Mouse (Mus musculus) forebrain, embryonic 15.5 days (tissue): ENCODE results near the gene Gm19426. TPM values are rescaled to one million over a fixed set of nuclear protein-coding genes. Genes with fewer than 3 reads are reported as not detected.
A peak's percentile ranks its signal among the peaks of the same experiment; 100 is the strongest.

Source experiments
- ATAC-seq: fragments of 200-750 bp; cut with Nextera tagmentation; replicated peaks from 2 replicates; pipeline ENCODE4 v1.8.0; 2017; ENCODE audit warnings: mild to moderate bottlenecking, moderate TSS enrichment, moderate library complexity
- H3K27ac ChIP-seq: fragments of 300-500 bp; sonication (generic); replicated peaks from 2 replicates; pipeline ENCODE4 v1.5.1; 2015; ENCODE audit warnings: mild to moderate bottlenecking, inconsistent platforms
- H3K27me3 ChIP-seq: fragments of 300-500 bp; sonication (generic); 2 replicates; pipeline ENCODE4 v1.6.1; 2015; ENCODE audit warnings: inconsistent platforms
- H3K36me3 ChIP-seq: fragments of 300-500 bp; sonication (generic); 2 replicates; pipeline ENCODE4 v1.6.1; 2015; ENCODE audit warnings: mild to moderate bottlenecking, inconsistent platforms
- H3K4me1 ChIP-seq: fragments of 300-500 bp; sonication (generic); 2 replicates; pipeline ENCODE4 v1.6.1; 2015; ENCODE audit warnings: inconsistent platforms
- H3K4me2 ChIP-seq: fragments of 300-500 bp; sonication (generic); replicated peaks from 2 replicates; pipeline ENCODE4 v1.6.1; 2015; ENCODE audit warnings: mild to moderate bottlenecking, inconsistent platforms
- H3K4me3 ChIP-seq: fragments of 300-500 bp; sonication (generic); 2 replicates; pipeline ENCODE4 v1.5.1; 2015; ENCODE audit warnings: mild to moderate bottlenecking, inconsistent platforms
- H3K9ac ChIP-seq: fragments of 300-500 bp; sonication (generic); replicated peaks from 2 replicates; pipeline ENCODE4 v1.6.1; 2015; ENCODE audit warnings: mild to moderate bottlenecking, inconsistent platforms
- H3K9me3 ChIP-seq: fragments of 300-500 bp; sonication (generic); 2 replicates; pipeline ENCODE4 v1.6.1; 2016; ENCODE audit warnings: inconsistent platforms
- WGBS: fragments of 180-500 bp; shearing (Covaris S2); methylation state at CpG from one replicate; pipeline ENCODE4 v1.1.7; 2015; ENCODE audit warnings: mixed read lengths; 5-methylcytosine and 5-hydroxymethylcytosine counted together
- polyA plus RNA-seq: library from polyadenylated mRNA; unstranded; fragments of >200 nt; fragmentation: Nextera tagmentation; extraction: Ambion mirVana; gene quantifications from 2 replicates; pipeline ENCODE4 v1.2.1, GENCODE M21; 2015

Gene Gm19426
- polyA plus RNA-seq, 1 experiment from 2014 or later, result 5.6 TPM

DNA sequence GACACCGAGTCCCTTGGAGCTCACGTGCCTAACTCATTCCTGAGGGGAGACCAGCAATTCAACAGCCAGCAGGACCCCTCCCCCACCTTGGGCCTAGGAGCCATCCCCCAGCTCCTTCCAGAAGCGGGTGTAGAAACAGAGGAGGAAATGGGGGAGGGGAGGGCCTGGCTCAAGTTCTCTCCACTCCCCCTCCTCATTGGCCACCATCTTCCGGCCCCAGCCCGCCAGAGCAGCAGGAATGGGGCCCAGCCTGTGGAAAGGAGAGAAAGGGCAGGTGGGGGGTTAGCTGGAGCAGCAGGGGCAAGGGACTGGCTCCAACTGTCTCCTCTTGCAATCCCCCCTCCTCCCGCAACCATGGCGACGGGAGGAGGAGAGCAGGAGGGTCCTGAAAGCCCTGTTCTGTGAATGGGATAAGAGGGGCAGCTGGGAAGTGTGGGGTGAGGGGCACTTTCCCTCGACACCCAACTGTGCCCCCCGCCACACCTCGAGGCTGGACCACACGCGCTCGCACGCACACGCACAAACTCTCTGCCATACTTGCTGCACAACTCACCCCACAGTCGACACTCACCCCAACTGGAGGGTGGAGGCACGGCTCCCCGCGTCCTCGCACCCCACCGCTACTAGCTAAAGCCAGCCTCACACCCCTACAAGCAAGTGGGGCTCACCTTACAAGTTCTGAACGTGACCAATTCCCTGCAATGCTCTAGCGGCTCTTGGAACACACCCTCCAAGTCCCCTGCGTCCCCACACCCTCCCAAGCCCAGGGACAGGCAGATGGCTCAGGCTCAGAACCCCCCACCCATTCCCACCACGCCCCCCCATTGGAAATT, 788 bp downstream of the Gm19426 start:
- H3K9ac ChIP-seq, result peak overlapping the region; percentile 96
- ATAC-seq, result peak; percentile 74
- H3K9me3 ChIP-seq, result no peaks in the 10 kb centered on the region
- H3K36me3 ChIP-seq, result peaks cover 3% of the 10 kb centered on the region; the same call in 1 of the 2 replicates
- H3K4me1 ChIP-seq, result peaks cover 50% of the 10 kb centered on the region
- H3K4me3 ChIP-seq, result peak overlapping the region; percentile 93
- H3K27ac ChIP-seq, result peak overlapping the region; percentile 99
- no peaks in the 10 kb centered on the region for H3K27me3 ChIP-seq
- WGBS, result under 1% methylated on average over 25 of the region's 26 CpGs
- H3K4me2 ChIP-seq, result peak overlapping the region; percentile 94

DNA sequence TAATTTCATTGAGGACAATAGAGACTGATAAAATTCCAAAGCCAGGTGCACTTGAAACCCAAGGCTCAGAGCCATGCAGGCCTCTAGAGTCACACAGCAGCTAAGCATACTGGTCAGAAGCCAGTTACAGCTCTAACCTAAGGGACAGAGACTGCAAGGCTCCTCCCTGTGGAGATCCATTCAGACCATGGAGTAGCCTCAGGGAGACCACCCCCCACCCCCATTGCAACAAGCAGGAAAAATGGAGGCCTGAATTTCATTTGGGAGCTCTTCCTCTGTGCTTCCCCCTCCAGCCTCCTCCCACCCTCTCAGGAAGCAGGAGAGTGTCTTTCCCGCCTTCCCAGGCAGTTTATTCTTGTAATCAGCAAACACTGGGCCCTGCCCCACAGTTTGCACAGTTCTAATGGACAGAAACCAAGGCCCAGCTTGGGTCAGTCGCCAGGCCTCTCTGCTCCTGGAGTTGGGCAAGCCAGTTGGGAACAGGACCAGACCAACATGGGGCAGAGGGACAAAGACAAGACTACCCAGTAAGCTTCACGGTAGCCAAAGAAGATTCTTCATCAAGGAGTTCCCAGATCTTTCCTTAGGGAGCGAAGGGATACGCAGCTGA, 1.5 kb downstream of the Gm19426 start:
- Histone ChIP-seq H3K27me3 (no peaks in the 10 kb centered on the region), H3K4me1 (peaks cover 57% of the 10 kb centered on the region), H3K4me3 (peak overlapping the region; percentile 93), H3K36me3 (peaks cover 3% of the 10 kb centered on the region; the same call in 1 of the 2 replicates), H3K9ac (peak overlapping the region; percentile 96), H3K9me3 (no peaks in the 10 kb centered on the region), H3K4me2 (peak overlapping the region; percentile 94), H3K27ac (peak overlapping the region; percentile 99)
- ATAC-seq, result no peak
- WGBS, result under 1% methylated on average over 5 of the region's 5 CpGs

DNA sequence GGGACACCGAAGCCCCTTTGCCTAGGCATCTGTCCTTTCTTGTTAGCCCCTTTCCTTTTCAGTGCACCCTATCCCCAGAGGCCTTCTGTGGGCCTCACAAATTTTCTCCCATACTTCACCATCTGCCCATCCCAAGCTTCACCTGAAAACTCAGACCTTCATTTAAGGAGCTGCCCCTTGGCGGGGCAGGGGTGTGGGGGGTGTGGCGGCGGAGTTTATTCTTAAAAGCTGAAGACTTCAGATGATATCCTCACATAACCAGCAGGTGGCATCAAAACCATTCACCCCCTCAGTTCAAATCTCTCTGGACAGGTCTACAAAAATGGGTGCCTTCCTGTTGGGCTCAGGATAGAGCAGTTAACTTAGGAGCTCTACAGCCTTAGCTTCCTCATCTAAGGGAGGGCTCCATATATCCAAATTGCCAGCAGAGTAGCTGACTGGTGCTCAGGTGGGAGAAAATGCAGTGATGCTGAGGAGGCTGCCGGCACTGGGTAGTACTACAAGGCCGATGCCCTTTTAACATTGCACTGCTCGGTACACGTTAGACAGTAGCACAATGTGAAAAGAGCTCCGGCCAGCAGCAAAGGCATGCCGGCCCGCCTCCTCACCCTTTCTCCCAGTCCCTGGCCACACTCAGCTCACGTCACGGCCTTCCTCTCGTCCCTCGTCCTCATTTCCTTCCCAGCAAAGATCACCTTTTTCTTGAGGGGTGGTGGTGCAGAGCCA, 2.7 kb downstream of the Gm19426 start:
- Histone ChIP-seq H3K9me3 (no peaks in the 10 kb centered on the region), H3K4me1 (peaks cover 69% of the 10 kb centered on the region), H3K27me3 (no peaks in the 10 kb centered on the region), H3K27ac (peak overlapping the region; percentile 99), H3K36me3 (peaks cover 3% of the 10 kb centered on the region; the same call in 1 of the 2 replicates), H3K4me2 (peak overlapping the region; percentile 94), H3K9ac (no peak overlapping the region), H3K4me3 (peak overlapping the region; percentile 93; the same call in 1 of the 2 replicates)
- ATAC-seq, result no peak
- 55% methylated on average over 15 of the region's 15 CpGs for WGBS

DNA sequence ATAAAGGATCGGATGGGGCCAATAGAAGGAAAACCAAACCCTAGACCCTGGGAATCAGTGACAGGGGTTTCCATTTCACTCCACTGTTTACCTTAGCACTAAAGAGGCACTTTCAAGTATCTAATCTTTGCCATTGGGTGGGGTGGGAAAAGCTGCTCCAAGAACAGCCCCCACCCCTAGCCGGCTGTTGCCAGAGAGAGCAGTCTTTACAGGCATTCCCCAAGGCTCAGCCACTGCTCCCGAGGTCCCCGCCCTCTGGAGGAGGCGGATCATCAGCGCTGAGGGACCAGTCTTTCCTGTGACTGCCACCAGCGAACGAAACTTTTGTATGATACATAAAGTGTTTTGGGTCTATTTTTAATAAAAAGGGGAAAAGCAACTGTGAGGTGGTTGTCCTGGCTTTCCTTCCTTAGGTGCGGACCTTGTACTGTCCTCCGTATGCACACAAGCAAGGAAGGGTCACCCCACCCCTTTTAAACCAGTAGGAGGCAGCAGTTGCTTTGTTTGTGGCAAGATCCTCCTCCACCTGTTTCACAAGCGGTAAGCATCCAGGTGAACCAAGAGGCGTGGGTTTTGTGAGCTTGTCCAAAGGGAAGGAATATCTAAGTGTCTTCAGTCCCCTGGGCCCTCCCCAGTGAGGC, 5.1 kb downstream of the Gm19426 start:
- ATAC-seq, result no peak
- 4% methylated on average over 12 of the region's 12 CpGs for WGBS
- peaks cover 3% of the 10 kb centered on the region; the same call in 1 of the 2 replicates for H3K36me3 ChIP-seq
- peak overlapping the region; percentile 10 for H3K4me3 ChIP-seq
- no peaks in the 10 kb centered on the region for H3K9me3 ChIP-seq
- 0 out of 2 replicates have a peak overlapping the region, but pooled peaks have one; percentile 10 for H3K9ac ChIP-seq
- no peak overlapping the region for H3K27ac ChIP-seq
- no peaks in the 10 kb centered on the region for H3K27me3 ChIP-seq
- H3K4me2 ChIP-seq, result peak overlapping the region; percentile 30
- H3K4me1 ChIP-seq, result peaks cover 79% of the 10 kb centered on the region

DNA sequence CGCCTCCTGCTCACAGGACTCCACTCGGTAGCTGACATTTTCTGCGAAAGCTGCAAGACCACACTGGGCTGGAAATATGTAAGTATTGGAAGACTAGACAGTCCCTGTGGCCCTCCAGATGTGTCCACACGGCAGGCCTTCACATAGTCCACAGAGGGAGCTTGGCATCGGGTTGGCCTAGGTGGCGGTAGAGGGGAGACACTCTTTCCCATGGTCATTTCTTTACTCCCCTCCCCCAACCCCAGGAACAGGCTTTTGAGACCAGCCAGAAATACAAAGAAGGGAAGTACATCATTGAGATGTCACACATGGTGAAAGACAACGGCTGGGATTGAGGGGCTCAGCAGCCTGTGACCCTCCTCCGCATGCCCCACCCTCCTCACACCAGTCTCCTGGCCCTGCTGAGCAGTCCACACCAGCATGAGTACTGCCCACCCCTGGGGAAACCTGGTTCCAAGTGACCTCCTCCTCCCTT, 6.0 kb downstream of the Gm19426 start:
- Histone ChIP-seq H3K4me1 (peaks cover 79% of the 10 kb centered on the region), H3K36me3 (peaks cover 3% of the 10 kb centered on the region; the same call in 1 of the 2 replicates), H3K9me3 (no peaks in the 10 kb centered on the region), H3K9ac (peak overlapping the region; percentile 18), H3K4me2 (peak overlapping the region; percentile 75), H3K27me3 (no peaks in the 10 kb centered on the region), H3K4me3 (0 out of 2 replicates have a peak overlapping the region, but pooled peaks have one; percentile 3), H3K27ac (no peak overlapping the region)
- ATAC-seq, result no peak
- WGBS, result 4% methylated on average over 8 of the region's 8 CpGs

DNA sequence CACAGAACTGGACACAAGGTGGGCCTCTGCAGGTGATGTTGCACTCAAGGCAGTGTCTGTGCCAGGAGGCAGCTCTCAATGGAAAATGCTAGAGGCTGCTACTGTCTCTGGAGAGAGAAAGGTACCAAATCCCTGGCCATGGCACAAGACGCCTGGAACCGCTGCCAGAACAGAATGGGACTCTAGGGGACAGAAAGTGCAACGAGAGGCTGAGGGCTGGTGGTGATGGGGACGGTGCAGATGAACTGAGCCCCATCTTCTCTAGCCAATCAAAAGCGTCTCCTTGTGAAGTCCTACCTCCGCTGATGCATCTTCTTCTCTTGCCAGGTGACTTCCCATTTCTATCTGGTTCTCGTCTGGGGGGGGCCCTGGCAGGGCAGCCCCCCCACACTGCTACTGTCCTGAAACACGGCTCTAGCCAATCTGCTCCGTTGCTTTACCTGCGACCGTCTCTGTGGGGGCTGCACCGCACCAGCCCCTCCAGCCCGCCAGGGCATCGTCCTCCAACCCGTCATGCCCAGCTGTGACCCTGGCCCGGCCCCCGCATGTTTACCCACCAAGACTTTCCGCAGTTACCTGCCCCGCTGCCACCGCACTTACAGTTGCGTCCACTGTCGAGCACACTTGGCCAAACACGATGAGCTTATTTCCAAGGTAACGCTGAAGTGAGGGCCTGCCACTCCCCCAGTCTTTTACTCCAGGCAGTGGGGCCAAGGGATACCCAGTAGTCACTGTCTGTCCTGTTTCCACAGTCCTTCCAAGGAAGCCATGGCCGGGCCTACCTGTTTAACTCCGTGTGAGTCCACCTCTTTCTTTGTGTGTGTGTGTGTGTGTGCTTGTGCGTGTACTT, 6.9 kb downstream of the Gm19426 start:
- peak overlapping the region; percentile 75 for H3K4me2 ChIP-seq
- no peaks in the 10 kb centered on the region for H3K27me3 ChIP-seq
- H3K36me3 ChIP-seq, result peaks cover 3% of the 10 kb centered on the region; the same call in 1 of the 2 replicates
- peak overlapping the region; percentile 69 for H3K4me3 ChIP-seq
- H3K27ac ChIP-seq, result no peak overlapping the region
- H3K9me3 ChIP-seq, result no peaks in the 10 kb centered on the region
- no peak for ATAC-seq
- 3% methylated on average over 27 of the region's 27 CpGs for WGBS
- peak overlapping the region; percentile 36 for H3K9ac ChIP-seq
- H3K4me1 ChIP-seq, result peaks cover 69% of the 10 kb centered on the region

DNA sequence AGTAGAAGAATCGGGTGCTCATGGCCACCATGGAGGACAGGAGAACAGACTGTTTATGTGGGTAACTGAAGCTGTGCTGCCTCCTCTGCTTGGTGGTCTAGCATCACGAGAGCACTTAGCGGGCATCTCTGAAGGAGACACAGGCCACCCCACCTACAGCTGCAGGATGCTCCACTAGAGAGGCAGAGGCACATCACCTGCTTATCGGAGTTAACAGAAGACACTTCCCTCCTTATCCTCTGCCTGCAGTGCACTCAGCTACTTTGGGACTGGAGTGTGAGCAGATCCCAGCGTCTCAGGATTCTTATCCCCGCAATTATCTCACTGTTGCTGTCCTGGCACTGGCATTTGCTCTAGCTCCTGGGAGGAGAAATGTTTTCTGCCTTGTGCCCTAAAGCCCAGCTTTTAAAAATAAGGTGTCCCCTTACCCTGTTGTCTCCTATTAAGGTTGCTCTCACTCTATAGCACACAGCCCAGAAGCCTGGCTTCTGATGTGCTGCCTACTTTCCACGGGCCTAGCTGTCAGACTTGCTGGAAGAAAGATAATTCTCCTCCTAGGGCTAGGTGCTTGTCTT, 8.0 kb downstream of the Gm19426 start:
- peaks cover 58% of the 10 kb centered on the region for H3K4me1 ChIP-seq
- H3K27me3 ChIP-seq, result no peaks in the 10 kb centered on the region
- no peaks in the 10 kb centered on the region for H3K9me3 ChIP-seq
- H3K9ac ChIP-seq, result peak overlapping the region; percentile 84
- H3K36me3 ChIP-seq, result no peaks in the 10 kb centered on the region
- 16% methylated on average over 7 of the region's 7 CpGs for WGBS
- peak overlapping the region; percentile 69 for H3K4me3 ChIP-seq
- peak overlapping the region; percentile 6; the same call in 1 of the 2 replicates for H3K27ac ChIP-seq
- H3K4me2 ChIP-seq, result peak overlapping the region; percentile 75
- no peak for ATAC-seq

DNA sequence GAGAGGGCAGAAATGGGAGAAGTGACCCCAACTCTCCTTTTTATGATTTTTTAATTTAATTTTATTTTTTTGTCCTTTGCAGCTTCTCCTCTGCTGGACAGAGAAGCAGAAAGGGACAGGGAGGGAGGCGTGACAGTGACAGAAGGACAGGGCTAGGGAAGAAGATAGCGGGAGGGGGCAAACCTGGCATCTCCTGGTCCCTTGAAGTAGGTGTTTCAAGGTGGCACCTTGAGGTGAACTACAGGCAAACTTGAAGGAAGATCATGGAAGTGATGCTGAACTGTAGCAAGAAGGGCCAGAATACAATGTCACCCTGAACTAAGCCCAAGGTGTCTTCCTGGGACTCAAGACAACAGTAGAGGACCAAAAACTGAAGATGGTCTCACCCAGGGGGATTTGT, 8.5 kb downstream of the Gm19426 start:
- no peak for ATAC-seq
- Histone ChIP-seq H3K27ac (peak overlapping the region; percentile 6; the same call in 1 of the 2 replicates), H3K9ac (peak overlapping the region; percentile 84), H3K4me1 (peaks cover 56% of the 10 kb centered on the region), H3K4me2 (peak overlapping the region; percentile 75), H3K9me3 (no peaks in the 10 kb centered on the region), H3K36me3 (no peaks in the 10 kb centered on the region), H3K4me3 (peak overlapping the region; percentile 69), H3K27me3 (no peaks in the 10 kb centered on the region)
- 6% methylated on average over 2 of the region's 2 CpGs for WGBS

DNA sequence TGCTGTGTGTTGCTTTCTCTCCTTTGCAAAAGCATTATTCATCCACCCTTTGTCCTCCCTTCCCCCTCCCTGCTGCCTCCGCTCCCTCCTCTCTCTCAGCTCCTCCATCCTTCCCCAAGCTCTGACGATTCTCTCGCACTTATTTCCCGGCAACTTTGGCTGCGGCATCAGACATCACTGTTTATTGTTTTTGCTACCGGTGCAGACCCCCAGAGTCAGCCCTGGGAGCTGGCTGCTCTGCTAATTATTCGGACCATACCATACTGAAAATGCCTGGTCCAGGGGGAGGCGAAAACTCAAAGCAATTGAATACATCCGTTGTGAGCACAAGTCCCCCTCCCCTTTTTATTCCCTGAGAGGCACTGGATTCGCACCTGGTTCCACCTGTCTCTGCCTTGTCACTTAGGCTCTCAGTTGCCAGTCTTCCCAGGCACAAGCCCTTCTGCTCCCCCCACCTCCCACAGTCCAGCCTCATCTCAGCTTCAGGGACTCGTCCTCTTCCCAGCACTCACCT, 9.0 kb downstream of the Gm19426 start:
- no peaks in the 10 kb centered on the region for H3K27me3 ChIP-seq
- no peaks in the 10 kb centered on the region for H3K36me3 ChIP-seq
- peak overlapping the region; percentile 75 for H3K4me2 ChIP-seq
- H3K9ac ChIP-seq, result peak overlapping the region; percentile 84
- H3K9me3 ChIP-seq, result no peaks in the 10 kb centered on the region
- 1% methylated on average over 11 of the region's 11 CpGs for WGBS
- peaks cover 56% of the 10 kb centered on the region for H3K4me1 ChIP-seq
- peak overlapping the region; percentile 69 for H3K4me3 ChIP-seq
- H3K27ac ChIP-seq, result peak overlapping the region; percentile 84
- peak; percentile 57 for ATAC-seq

DNA sequence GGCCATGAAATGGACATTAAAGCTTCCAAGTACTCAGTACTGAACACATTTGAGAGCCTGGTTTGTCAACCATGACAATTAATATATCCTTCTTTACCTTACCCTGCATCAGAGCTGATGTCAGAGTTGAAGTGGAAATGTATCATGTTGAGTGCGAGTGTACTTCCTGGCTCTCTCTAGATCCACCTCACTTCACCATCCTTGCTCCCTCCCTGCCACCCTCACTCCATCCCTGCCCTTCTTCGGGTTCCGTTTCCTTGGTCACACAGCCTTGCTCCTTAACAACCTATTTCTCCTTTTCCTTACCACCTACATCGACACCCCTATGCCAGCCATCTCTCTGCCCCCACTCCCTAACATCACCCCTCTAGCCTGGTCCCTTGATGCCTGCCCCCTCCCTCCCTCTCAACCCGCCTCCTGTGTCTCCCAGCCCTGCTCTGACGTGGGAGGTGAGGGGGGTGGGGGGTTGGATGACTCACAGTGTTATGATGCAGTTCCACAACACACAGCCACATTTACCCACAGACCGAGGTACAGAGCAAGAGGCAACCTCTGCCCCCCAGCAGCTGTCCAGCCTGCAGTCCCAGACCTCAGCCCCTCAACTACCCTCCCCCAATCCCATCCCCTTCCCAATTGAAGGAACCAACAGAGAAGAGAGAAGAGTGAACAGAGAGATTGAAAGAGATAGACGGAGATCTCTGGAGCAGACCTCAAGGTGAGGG, 9.7 kb downstream of the Gm19426 start, which contains the start of gene Ypel4:
TSS of gene Ypel4 (plus strand) at position 480 of the 722 bp plus-strand sequence.
- H3K9me3 ChIP-seq, result no peaks in the 10 kb centered on the region
- ATAC-seq, result peak; percentile 86
- H3K4me3 ChIP-seq, result peak within 1 kb of the TSS; percentile 69
- peak within 1 kb of the TSS; percentile 84 for H3K27ac ChIP-seq
- H3K36me3 ChIP-seq, result no peaks in the 10 kb centered on the region
- 2% methylated on average over 8 of the region's 8 CpGs for WGBS
- peak within 1 kb of the TSS; percentile 84 for H3K9ac ChIP-seq
- H3K27me3 ChIP-seq, result no peaks in the 10 kb centered on the region
- H3K4me2 ChIP-seq, result peak within 1 kb of the TSS; percentile 75
- H3K4me1 ChIP-seq, result peaks cover 51% of the 10 kb centered on the region
